ENCODE assay signal across 25 mouse cellular contexts in the genomic region with DNA sequence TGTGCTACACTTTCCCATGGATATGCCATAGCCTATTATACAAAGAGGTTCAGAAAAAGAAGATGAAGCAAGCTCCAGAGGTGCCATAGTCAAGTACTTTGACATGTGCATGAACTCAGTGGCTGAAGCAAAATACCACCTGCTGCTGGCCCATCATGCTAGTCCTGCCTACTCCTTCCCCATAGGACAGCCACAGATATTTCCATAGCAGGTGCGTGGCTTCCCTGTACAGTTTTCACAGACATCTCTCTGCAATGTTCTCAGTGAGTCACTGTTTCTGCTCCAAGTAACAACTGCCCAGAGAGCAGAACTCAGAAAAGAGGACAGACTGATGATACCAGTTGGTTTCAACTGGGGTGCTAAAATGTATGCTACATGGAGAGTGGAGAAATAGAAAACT.
DNase-seq lines count a peak whose midpoint lies in the region; ATAC-seq and TF ChIP-seq lines count a peak whose summit lies in the region.
"Had no signal": no experiment of that assay in that cellular context is flagged by ENCODE, and none has a peak within 500 bp of the region (broad histone marks: within the 10 kb centered on the region; RNA-seq: fewer than 3 reads in every experiment).

No protein-coding gene starts in this region.

- H3ac ChIP-seq in C2C12 (ENCODE audit: control insufficient read depth, insufficient read length, low read depth): no peak overlapping the region

- WGBS in forebrain, embryonic 12.5 days: 93% methylated on average over 1 of the region's 1 CpGs

- no peak for DNase-seq in frontal cortex, postnatal 14 days (ENCODE audit: low spot score in 2 of 2)
- DNase-seq in brain, adult 2 months (ENCODE audit: low read depth, low spot score): peak; percentile 18
- DNase-seq in cerebellum, adult 8-10 months: no peak
- DNase-seq: adrenal gland, postnatal 10 days; adrenal gland, postnatal 25 days; B cell, adult 2 months; cerebellum, adult 11-12 months; cerebellum, adult 2 months; cerebellum, adult 9-11 months; cerebellum, postnatal 14 days; cerebellum, postnatal 36 days; embryo, embryonic 11 days; forebrain, postnatal 0 days had no signal

- no peaks in the 10 kb centered on the region for H3K79me3 ChIP-seq in C2C12 (ENCODE audit: low read depth)

- H3K36me3 ChIP-seq in C2C12 (ENCODE audit: control insufficient read depth, insufficient read depth): no peaks in the 10 kb centered on the region
- no peaks in the 10 kb centered on the region for H3K36me3 ChIP-seq in forebrain, embryonic 12.5 days (replicated peaks)
- H3K36me3 ChIP-seq: embryonic facial prominence, embryonic 13.5 days; embryonic facial prominence, embryonic 15.5 days; forebrain, embryonic 10.5 days; forebrain, embryonic 15.5 days; G1E had no signal

- peaks cover 19% of the 10 kb centered on the region for H3K4me1 ChIP-seq in forebrain, embryonic 12.5 days
- H3K4me1 ChIP-seq: forebrain, embryonic 15.5 days had no signal

- no peak overlapping the region for H3K9ac ChIP-seq in forebrain, embryonic 12.5 days
- H3K9ac ChIP-seq: embryonic facial prominence, embryonic 13.5 days; embryonic facial prominence, embryonic 15.5 days; forebrain, embryonic 13.5 days; forebrain, embryonic 15.5 days; forebrain, postnatal 0 days had no signal

- no peak overlapping the region for H3K4me2 ChIP-seq in forebrain, embryonic 12.5 days
- H3K4me2 ChIP-seq: embryonic facial prominence, embryonic 13.5 days; embryonic facial prominence, embryonic 15.5 days; forebrain, embryonic 13.5 days; forebrain, embryonic 15.5 days had no signal

- peak; percentile 80 for ATAC-seq in frontal cortex, adult (ENCODE audit: low TSS enrichment)
- no peak for ATAC-seq in forebrain, embryonic 12.5 days (ENCODE audit: low FRiP score)
- ATAC-seq: activated CD4-positive, CD25-positive, alpha-beta regulatory T cell, adult 4 months; forebrain, embryonic 13.5 days; forebrain, embryonic 15.5 days; forebrain, postnatal 0 days; Patski had no signal

- TF ChIP-seq CTCF in C2C12 (IDR thresholded peaks at IDR 0.05; ENCODE audit: control insufficient read depth, insufficient read depth, insufficient read length): no peak

- H3K27ac ChIP-seq in forebrain, embryonic 12.5 days: no peak overlapping the region
- H3K27ac ChIP-seq: embryonic facial prominence, embryonic 13.5 days; embryonic facial prominence, embryonic 15.5 days; forebrain, embryonic 10.5 days; forebrain, embryonic 13.5 days; forebrain, embryonic 15.5 days had no signal

- no peaks in the 10 kb centered on the region for H3K27me3 ChIP-seq in C2C12 (ENCODE audit: control insufficient read depth, insufficient read depth, insufficient read length)
- H3K27me3 ChIP-seq in forebrain, embryonic 12.5 days: no peaks in the 10 kb centered on the region
- H3K27me3 ChIP-seq: embryonic facial prominence, embryonic 13.5 days; embryonic facial prominence, embryonic 15.5 days; forebrain, embryonic 13.5 days; forebrain, embryonic 15.5 days; Patski had no signal

- H3K79me2 ChIP-seq in C2C12 (ENCODE audit: control insufficient read depth, insufficient read depth): no peaks in the 10 kb centered on the region

- H3K9me3 ChIP-seq in forebrain, embryonic 12.5 days: no peaks in the 10 kb centered on the region
- H3K9me3 ChIP-seq: embryonic facial prominence, embryonic 13.5 days; embryonic facial prominence, embryonic 15.5 days; forebrain, embryonic 10.5 days; forebrain, embryonic 13.5 days; forebrain, embryonic 15.5 days had no signal

- H3K4me3 ChIP-seq in C2C12 (ENCODE audit: insufficient read depth, poor library complexity, severe bottlenecking): no peak overlapping the region
- no peak overlapping the region for H3K4me3 ChIP-seq in forebrain, embryonic 12.5 days (replicated peaks)
- H3K4me3 ChIP-seq: embryonic facial prominence, embryonic 13.5 days; embryonic facial prominence, embryonic 15.5 days; erythroblast, embryonic 14.5 days; forebrain, embryonic 10.5 days; forebrain, embryonic 13.5 days; forebrain, embryonic 15.5 days had no signal

TF ChIP-seq in C2C12, 6 proteins besides CTCF, POLR2A, EP300 and RAD21:
- TF ChIP-seq FOSL1 (IDR thresholded peaks at IDR 0.05; ENCODE audit: insufficient read depth, low read length, poor library complexity, severe bottlenecking) (no peak), MYOD1 (IDR thresholded peaks at IDR 0.05; ENCODE audit: control insufficient read depth, insufficient read length, low read depth) (peak; percentile 82)
